Mouse (Mus musculus): Measurements from ENCODE around the gene Ezr. TPM values are rescaled to one million over a fixed set of nuclear protein-coding genes. Genes with fewer than 3 reads are reported as not detected.

The Ezr gene
- polyA plus RNA-seq, 1 experiment from 2014 or later, result 342 TPM

DNA sequence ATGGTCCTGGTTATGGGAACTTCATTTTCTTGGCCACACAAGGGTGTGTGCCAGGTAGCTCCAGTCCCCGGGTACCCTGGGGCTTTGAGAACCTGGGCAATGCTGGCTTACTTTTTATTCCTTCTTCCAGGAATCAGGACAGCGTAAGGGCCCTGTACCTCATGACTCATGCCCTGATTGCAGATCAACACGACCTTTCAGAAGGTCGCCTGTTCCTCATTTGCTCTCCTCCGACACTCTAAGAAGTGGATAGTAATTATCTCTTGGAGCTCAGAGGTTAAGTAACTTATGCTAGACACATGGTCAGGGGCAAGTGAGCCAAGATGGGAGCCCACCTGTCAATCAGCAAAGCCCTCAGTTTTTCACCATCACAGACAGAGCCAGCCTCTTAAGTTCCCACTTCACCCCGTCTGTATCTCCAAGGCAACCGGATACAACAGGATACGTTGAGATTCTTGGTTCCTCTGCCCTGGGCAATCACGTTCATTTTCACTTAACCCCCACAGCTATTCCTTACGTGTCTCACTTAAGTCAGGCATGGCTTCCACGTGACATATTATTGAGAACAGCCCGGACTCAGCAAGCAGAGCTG is 11.7 kb upstream of the Ezr start:
- Histone ChIP-seq H3K9ac (ENCODE audit: low read depth, low read length) (no peak overlapping the region), H3K36me3 (ENCODE audit: control insufficient read depth, insufficient read depth) (no peaks in the 10 kb centered on the region), H3K9me3 (ENCODE audit: control insufficient read depth) (no peaks in the 10 kb centered on the region), H3K4me2 (replicated peaks; ENCODE audit: low read depth) (no peak overlapping the region), H3K4me3 (ENCODE audit: low read depth, low read length) (no peak overlapping the region), H3K27me3 (replicated peaks; ENCODE audit: control insufficient read depth, insufficient read depth, low read length) (no peaks in the 10 kb centered on the region), H3K27ac (ENCODE audit: low read depth, low read length) (peak overlapping the region; percentile 57), H3K4me1 (replicated peaks; ENCODE audit: control insufficient read depth, insufficient read depth, low read length) (peaks cover 5% of the 10 kb centered on the region)
- TF ChIP-seq CTCF (IDR thresholded peaks at IDR 0.05; ENCODE audit: low read depth), result no peak
- 31% methylated on average over 12 of the region's 12 CpGs for WGBS
- ATAC-seq, result peak; percentile 34

DNA sequence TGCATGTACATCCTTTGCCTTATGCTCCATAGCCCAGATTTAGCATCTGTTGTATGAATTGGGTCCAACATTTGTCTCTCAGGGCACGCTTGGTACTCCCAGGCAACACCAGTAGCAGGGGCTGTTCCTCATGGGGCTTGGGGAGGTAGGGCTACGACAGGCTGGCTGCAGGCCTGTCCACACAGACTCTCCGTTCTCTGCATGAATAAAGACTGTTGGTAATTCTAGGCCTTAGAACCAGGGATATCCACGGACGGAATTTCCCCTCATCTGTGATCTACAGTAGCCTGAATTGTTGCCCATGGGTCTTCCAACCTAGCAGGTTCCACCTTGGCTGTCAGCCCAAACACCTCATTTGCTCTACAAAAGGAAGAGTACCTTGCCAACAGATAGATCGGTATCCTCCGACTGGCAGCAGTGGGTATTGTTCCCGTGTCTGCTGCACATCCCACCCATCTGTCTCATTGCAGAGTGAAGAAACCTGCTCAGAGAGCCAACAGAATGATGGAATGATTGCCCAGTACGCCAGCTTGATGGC is 7.1 kb upstream of the Ezr start:
- no peak overlapping the region for H3K4me3 ChIP-seq (ENCODE audit: low read depth, low read length)
- no peak for ATAC-seq
- H3K36me3 ChIP-seq (ENCODE audit: control insufficient read depth, insufficient read depth), result no peaks in the 10 kb centered on the region
- 88% methylated on average over 9 of the region's 9 CpGs for WGBS
- no peaks in the 10 kb centered on the region for H3K9me3 ChIP-seq (ENCODE audit: control insufficient read depth)
- H3K4me2 ChIP-seq (replicated peaks; ENCODE audit: low read depth), result no peak overlapping the region
- H3K4me1 ChIP-seq (replicated peaks; ENCODE audit: control insufficient read depth, insufficient read depth, low read length), result no peaks in the 10 kb centered on the region
- TF ChIP-seq CTCF (IDR thresholded peaks at IDR 0.05; ENCODE audit: low read depth), result no peak
- no peak overlapping the region for H3K27ac ChIP-seq (ENCODE audit: low read depth, low read length)
- no peak overlapping the region for H3K9ac ChIP-seq (ENCODE audit: low read depth, low read length)
- no peaks in the 10 kb centered on the region for H3K27me3 ChIP-seq (replicated peaks; ENCODE audit: control insufficient read depth, insufficient read depth, low read length)

GRCm38 (mm10) chr17:6789103-6789502 is 6.5 kb upstream of the Ezr start:
- no peaks in the 10 kb centered on the region for H3K36me3 ChIP-seq (ENCODE audit: control insufficient read depth, insufficient read depth)
- H3K4me1 ChIP-seq (replicated peaks; ENCODE audit: control insufficient read depth, insufficient read depth, low read length), result no peaks in the 10 kb centered on the region
- H3K4me3 ChIP-seq (ENCODE audit: low read depth, low read length), result no peak overlapping the region
- H3K27me3 ChIP-seq (replicated peaks; ENCODE audit: control insufficient read depth, insufficient read depth, low read length), result no peaks in the 10 kb centered on the region
- TF ChIP-seq CTCF (IDR thresholded peaks at IDR 0.05; ENCODE audit: low read depth), result no peak
- no peak overlapping the region for H3K9ac ChIP-seq (ENCODE audit: low read depth, low read length)
- no peaks in the 10 kb centered on the region for H3K9me3 ChIP-seq (ENCODE audit: control insufficient read depth)
- H3K27ac ChIP-seq (ENCODE audit: low read depth, low read length), result no peak overlapping the region
- no peak for ATAC-seq
- no peak overlapping the region for H3K4me2 ChIP-seq (replicated peaks; ENCODE audit: low read depth)

DNA sequence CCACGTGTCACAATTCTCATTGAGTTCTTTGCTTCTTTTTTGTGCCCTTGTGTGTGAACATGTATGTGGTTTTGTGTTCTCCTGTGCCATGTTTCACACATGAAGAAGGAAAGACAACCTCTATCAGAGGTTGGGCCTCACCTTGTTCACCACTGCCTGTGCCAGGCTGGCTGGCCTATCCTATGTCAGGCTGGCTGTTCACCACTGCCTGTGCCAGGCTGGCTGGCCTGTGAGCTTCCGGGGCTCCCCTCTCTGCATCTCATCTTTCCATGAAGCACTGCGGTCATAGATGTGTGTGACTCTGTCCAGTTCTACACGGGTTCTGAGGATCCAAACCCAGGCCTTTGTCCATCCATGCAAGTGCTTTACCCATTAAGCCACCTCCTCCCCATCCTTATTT is 4.7 kb upstream of the Ezr start:
- Histone ChIP-seq H3K9me3 (ENCODE audit: control insufficient read depth) (no peaks in the 10 kb centered on the region), H3K4me2 (replicated peaks; ENCODE audit: low read depth) (no peak overlapping the region), H3K4me3 (ENCODE audit: low read depth, low read length) (no peak overlapping the region), H3K27me3 (replicated peaks; ENCODE audit: control insufficient read depth, insufficient read depth, low read length) (no peaks in the 10 kb centered on the region), H3K36me3 (ENCODE audit: control insufficient read depth, insufficient read depth) (no peaks in the 10 kb centered on the region), H3K9ac (ENCODE audit: low read depth, low read length) (no peak overlapping the region), H3K4me1 (replicated peaks; ENCODE audit: control insufficient read depth, insufficient read depth, low read length) (peaks cover 3% of the 10 kb centered on the region; the same call in 1 of the 2 replicates), H3K27ac (ENCODE audit: low read depth, low read length) (no peak overlapping the region)
- 85% methylated on average over 4 of the region's 4 CpGs for WGBS
- TF ChIP-seq CTCF (IDR thresholded peaks at IDR 0.05; ENCODE audit: low read depth), result no peak
- ATAC-seq, result no peak

DNA sequence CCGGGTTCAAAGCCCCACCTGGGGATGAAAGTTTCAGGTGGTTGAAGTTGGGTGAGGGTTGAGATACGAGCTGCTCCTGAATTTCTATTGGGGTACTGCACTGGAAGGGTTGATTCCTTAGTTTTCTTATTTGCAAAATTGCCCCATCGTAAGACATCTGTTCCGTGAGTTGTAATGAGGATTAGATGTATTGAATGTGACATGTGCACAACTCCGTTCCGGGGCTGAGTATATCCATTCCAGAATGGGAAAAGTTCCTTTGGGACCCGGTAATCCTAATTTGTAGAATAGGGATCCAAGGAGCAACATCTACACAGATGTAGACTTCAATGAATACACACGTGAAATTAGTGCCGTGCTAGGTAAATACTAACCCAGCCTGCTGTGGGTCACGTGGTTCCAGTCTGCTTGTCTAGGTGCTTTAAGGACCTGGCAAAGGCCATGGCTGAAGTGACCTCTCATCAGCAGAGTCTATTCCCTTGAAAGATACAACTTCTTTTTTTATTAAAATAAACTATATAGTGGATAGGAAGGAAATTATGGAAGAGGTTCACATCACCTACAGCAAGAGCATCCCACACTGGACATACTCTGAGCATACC is 1.3 kb upstream of the Ezr start:
- 29% methylated on average over 10 of the region's 10 CpGs for WGBS

GRCm38 (mm10) chr17:6783006-6783661 is 550 bp upstream of the Ezr start:
- Histone ChIP-seq H3K4me3 (ENCODE audit: low read depth, low read length) (peak overlapping the region; percentile 88), H3K27me3 (replicated peaks; ENCODE audit: control insufficient read depth, insufficient read depth, low read length) (no peaks in the 10 kb centered on the region), H3K9me3 (ENCODE audit: control insufficient read depth) (no peaks in the 10 kb centered on the region), H3K36me3 (ENCODE audit: control insufficient read depth, insufficient read depth) (no peaks in the 10 kb centered on the region), H3K4me2 (replicated peaks; ENCODE audit: low read depth) (peak overlapping the region; percentile 88), H3K27ac (ENCODE audit: low read depth, low read length) (peak overlapping the region; percentile 97), H3K9ac (ENCODE audit: low read depth, low read length) (peak overlapping the region; percentile 92), H3K4me1 (replicated peaks; ENCODE audit: control insufficient read depth, insufficient read depth, low read length) (peaks cover 3% of the 10 kb centered on the region)
- peak; percentile 57 for ATAC-seq
- under 1% methylated on average over 55 of the region's 58 CpGs for WGBS
- no peak for TF ChIP-seq CTCF (IDR thresholded peaks at IDR 0.05; ENCODE audit: low read depth)

More for the DNA sequence above, 1.3 kb upstream of the Ezr start:
- no peaks in the 10 kb centered on the region for H3K36me3 ChIP-seq (ENCODE audit: control insufficient read depth, insufficient read depth)
- H3K9me3 ChIP-seq (ENCODE audit: control insufficient read depth), result no peaks in the 10 kb centered on the region
- H3K4me1 ChIP-seq (replicated peaks; ENCODE audit: control insufficient read depth, insufficient read depth, low read length), result peaks cover 3% of the 10 kb centered on the region
- H3K27me3 ChIP-seq (replicated peaks; ENCODE audit: control insufficient read depth, insufficient read depth, low read length), result no peaks in the 10 kb centered on the region
- H3K9ac ChIP-seq (ENCODE audit: low read depth, low read length), result peak overlapping the region; percentile 92; the same call in 1 of the 2 replicates
- ATAC-seq, result no peak
- peak overlapping the region; percentile 88 for H3K4me2 ChIP-seq (replicated peaks; ENCODE audit: low read depth)
- peak overlapping the region; percentile 88 for H3K4me3 ChIP-seq (ENCODE audit: low read depth, low read length)
- H3K27ac ChIP-seq (ENCODE audit: low read depth, low read length), result peak overlapping the region; percentile 97; the same call in 1 of the 2 replicates
- TF ChIP-seq CTCF (IDR thresholded peaks at IDR 0.05; ENCODE audit: low read depth), result no peak
